Mouse (Mus musculus) lung, adult 2 months (tissue): ENCODE measurements at regions not wholly inside any gene's neighbourhood (a gene's known extent, or its start where the extent isn't known, plus 50 kb on each side); places are given as distances from the start of the nearest gene placed in this dataset.

ENCODE experiments used
- CTCF ChIP-seq: fragments of 200-500 bp; IDR thresholded peaks from 2 replicates; pipeline ENCODE4 v1.5.1; 2011; ENCODE audit warnings: mild to moderate bottlenecking, low read length, control low read depth; ENCODE audit not compliant: insufficient read depth
- POLR2A ChIP-seq: fragments of 200-500 bp; IDR thresholded peaks from 2 replicates; pipeline ENCODE4 v1.6.1; 2011; ENCODE audit warnings: low read depth, mild to moderate bottlenecking, control low read depth, low read length, borderline replicate concordance; ENCODE audit errors: extremely low read depth

- no peak for TF ChIP-seq CTCF
- no peak for TF ChIP-seq POLR2A
These were observed 312.3 kb downstream of the Mex3b start for GRCm38 (mm10) chr7:83179403-83179802.
